Mouse (Mus musculus) spleen, adult 2 months (tissue): ENCODE data around the gene Idh1. TPM values are rescaled to one million over a fixed set of nuclear protein-coding genes. Genes with fewer than 3 reads are reported as not detected.

Experiments used
- DNase-seq, 2 experiments: peaks; one replicate each; pipeline versions ENCODE4 v3.0.0 to v3.0.0-alpha.2; 2012 to 2021; ENCODE audit warnings: low spot score in 2 of 2, low read depth in 1 of 2
- H3K27ac ChIP-seq: fragments of 200-500 bp; 2 replicates; pipeline ENCODE4 v1.5.1; 2012; ENCODE audit warnings: low read length, inconsistent platforms; ENCODE audit not compliant: insufficient read depth
- H3K27me3 ChIP-seq: fragments of 200-500 bp; 2 replicates; pipeline ENCODE4 v1.6.1; 2012; ENCODE audit warnings: mild to moderate bottlenecking, moderate library complexity, low read length, inconsistent platforms; ENCODE audit not compliant: control insufficient read depth, insufficient read depth
- H3K36me3 ChIP-seq: fragments of 200-500 bp; 2 replicates; pipeline ENCODE4 v1.6.1; 2012; ENCODE audit warnings: mild to moderate bottlenecking, low read length, inconsistent platforms; ENCODE audit not compliant: control insufficient read depth, insufficient read depth
- H3K4me1 ChIP-seq: fragments of 200-500 bp; 2 replicates; pipeline ENCODE4 v1.6.1; 2011; ENCODE audit warnings: inconsistent platforms; ENCODE audit not compliant: control insufficient read depth, insufficient read depth, insufficient read length
- H3K4me3 ChIP-seq: fragments of 200-500 bp; 2 replicates; pipeline ENCODE4 v1.5.1; 2011; ENCODE audit warnings: mild to moderate bottlenecking, inconsistent platforms; ENCODE audit not compliant: insufficient read depth, insufficient read length; ENCODE audit errors: extremely low read depth
- CTCF ChIP-seq: fragments of 200-500 bp; IDR thresholded peaks from 2 replicates; pipeline ENCODE4 v1.5.1; 2011; ENCODE audit warnings: mild to moderate bottlenecking, inconsistent platforms; ENCODE audit not compliant: insufficient read depth, insufficient read length, insufficient replicate concordance; ENCODE audit errors: extremely low read depth
- POLR2A ChIP-seq: fragments of 200-500 bp; IDR thresholded peaks from 2 replicates; pipeline ENCODE4 v1.6.1; 2011; ENCODE audit warnings: low read depth, low read length, inconsistent platforms
- WGBS: fragments of 180-500 bp; shearing (Covaris S2); methylation state at CpG from one replicate; pipeline ENCODE4 v1.1.7; 2018; 5-methylcytosine and 5-hydroxymethylcytosine counted together
- polyA plus RNA-seq: library from polyadenylated mRNA; depleted of rRNA; stranded (reverse); fragments of >200 nt; gene quantifications from 2 replicates; pipeline ENCODE4 v1.2.3, GENCODE M21; 2012

The Idh1 gene
- polyA plus RNA-seq, 1 experiment: 8.6 TPM

GRCm38 (mm10) chr1:65178126-65178901 lies 8.0 kb downstream of the Idh1 start:
- H3K4me3 ChIP-seq: peak overlapping the region; percentile 89
- no peak for TF ChIP-seq POLR2A
- peak; percentile 70 for TF ChIP-seq CTCF
- H3K27me3 ChIP-seq: no peaks in the 10 kb centered on the region
- peak; percentile 87 to 93 for DNase-seq
- no peaks in the 10 kb centered on the region; the same call in 1 of the 2 replicates for H3K36me3 ChIP-seq
- H3K4me1 ChIP-seq: no peaks in the 10 kb centered on the region
- 2% methylated on average over 27 of the region's 27 CpGs for WGBS
- peak overlapping the region; percentile 82 for H3K27ac ChIP-seq

GRCm38 (mm10) chr1:65177452-65177851 lies 8.8 kb downstream of the Idh1 start:
- Histone ChIP-seq H3K27ac (no peak overlapping the region), H3K27me3 (no peaks in the 10 kb centered on the region), H3K4me1 (no peaks in the 10 kb centered on the region), H3K4me3 (no peak overlapping the region), H3K36me3 (peaks cover 2% of the 10 kb centered on the region; the same call in 1 of the 2 replicates)
- no peak for TF ChIP-seq POLR2A
- no peak for TF ChIP-seq CTCF
- DNase-seq: no peak
- WGBS: 35% methylated on average over 3 of the region's 3 CpGs

GRCm38 (mm10) chr1:65176912-65177311 lies 9.4 kb downstream of the Idh1 start:
- no peak for TF ChIP-seq POLR2A
- TF ChIP-seq CTCF: no peak
- no peak overlapping the region for H3K27ac ChIP-seq
- DNase-seq: no peak
- H3K27me3 ChIP-seq: no peaks in the 10 kb centered on the region
- 40% methylated on average over 5 of the region's 5 CpGs for WGBS
- no peaks in the 10 kb centered on the region for H3K4me1 ChIP-seq
- H3K36me3 ChIP-seq: peaks cover 2% of the 10 kb centered on the region; the same call in 1 of the 2 replicates
- H3K4me3 ChIP-seq: no peak overlapping the region

- Histone ChIP-seq H3K27ac (no peak overlapping the region), H3K4me3 (no peak overlapping the region), H3K4me1 (no peaks in the 10 kb centered on the region), H3K27me3 (no peaks in the 10 kb centered on the region), H3K36me3 (peaks cover 2% of the 10 kb centered on the region)
- TF ChIP-seq CTCF (no peak), POLR2A (no peak)
- 88% methylated on average over 4 of the region's 4 CpGs for WGBS
- no peak for DNase-seq
Measured at GRCm38 (mm10) chr1:65176171-65176570, 10.1 kb downstream of the Idh1 start.

- Histone ChIP-seq H3K27ac (no peak overlapping the region), H3K4me1 (no peaks in the 10 kb centered on the region), H3K4me3 (no peak overlapping the region), H3K27me3 (no peaks in the 10 kb centered on the region), H3K36me3 (peaks cover 12% of the 10 kb centered on the region)
- TF ChIP-seq CTCF: no peak
- TF ChIP-seq POLR2A: no peak
- DNase-seq: no peak
- 94% methylated on average over 2 of the region's 2 CpGs for WGBS
Measured at GRCm38 (mm10) chr1:65173716-65174115, 12.6 kb downstream of the Idh1 start.

- H3K27ac ChIP-seq: no peak overlapping the region
- WGBS: 93% methylated on average over 4 of the region's 4 CpGs
- H3K4me3 ChIP-seq: no peak overlapping the region
- H3K4me1 ChIP-seq: no peaks in the 10 kb centered on the region
- TF ChIP-seq CTCF (no peak), POLR2A (no peak)
- H3K36me3 ChIP-seq: peaks cover 14% of the 10 kb centered on the region
- no peaks in the 10 kb centered on the region for H3K27me3 ChIP-seq
- DNase-seq: no peak
Measured at GRCm38 (mm10) chr1:65171579-65171978, 14.7 kb downstream of the Idh1 start.

GRCm38 (mm10) chr1:65169947-65170346 lies 16.4 kb downstream of the Idh1 start:
- H3K36me3 ChIP-seq: peaks cover 17% of the 10 kb centered on the region

More at GRCm38 (mm10) chr1:65169947-65170346, 16.4 kb downstream of the Idh1 start:
- WGBS: 84% methylated on average over 5 of the region's 5 CpGs
- Histone ChIP-seq H3K27ac (no peak overlapping the region), H3K4me3 (no peak overlapping the region), H3K27me3 (no peaks in the 10 kb centered on the region), H3K4me1 (no peaks in the 10 kb centered on the region)
- no peak for DNase-seq
- TF ChIP-seq POLR2A: no peak
- TF ChIP-seq CTCF: no peak
